Mouse (Mus musculus): ENCODE results near the gene Kif2a. TPM values are rescaled to one million over a fixed set of nuclear protein-coding genes. Genes with fewer than 3 reads are reported as not detected.

Kif2a gene
- polyA plus RNA-seq, 1 experiment, result 26.9 TPM

- no peak for TF ChIP-seq GATA1 (IDR thresholded peaks at IDR 0.05; ENCODE audit: low read length)
Observed at GRCm38 (mm10) chr13:107034028-107034920, 12.3 kb upstream of the Kif2a start.

DNA sequence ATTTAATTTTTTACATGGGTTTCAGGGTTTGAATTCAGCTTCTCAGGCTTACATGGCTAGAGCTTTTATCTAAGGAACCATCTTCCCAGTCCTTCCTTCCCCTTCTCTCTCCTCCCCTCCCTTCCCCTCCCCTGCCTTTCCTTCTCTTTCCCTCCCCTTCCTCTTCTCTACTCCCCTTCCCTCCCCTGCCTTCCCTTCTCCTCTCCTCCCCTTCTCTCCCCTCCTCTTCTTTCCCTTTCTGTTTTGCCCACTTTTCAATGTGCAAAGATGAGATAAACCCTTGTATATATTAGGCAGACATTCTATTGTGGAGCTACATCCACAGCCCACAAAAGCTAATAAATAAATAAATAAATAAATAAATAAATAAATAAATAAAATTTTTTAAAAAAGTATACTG, 9.3 kb upstream of the Kif2a start:
- TF ChIP-seq GATA1 (IDR thresholded peaks at IDR 0.05; ENCODE audit: low read length), result no peak

GRCm38 (mm10) chr13:107027218-107027617, 5.3 kb upstream of the Kif2a start:
- TF ChIP-seq GATA1 (IDR thresholded peaks at IDR 0.05; ENCODE audit: low read length), result no peak

DNA sequence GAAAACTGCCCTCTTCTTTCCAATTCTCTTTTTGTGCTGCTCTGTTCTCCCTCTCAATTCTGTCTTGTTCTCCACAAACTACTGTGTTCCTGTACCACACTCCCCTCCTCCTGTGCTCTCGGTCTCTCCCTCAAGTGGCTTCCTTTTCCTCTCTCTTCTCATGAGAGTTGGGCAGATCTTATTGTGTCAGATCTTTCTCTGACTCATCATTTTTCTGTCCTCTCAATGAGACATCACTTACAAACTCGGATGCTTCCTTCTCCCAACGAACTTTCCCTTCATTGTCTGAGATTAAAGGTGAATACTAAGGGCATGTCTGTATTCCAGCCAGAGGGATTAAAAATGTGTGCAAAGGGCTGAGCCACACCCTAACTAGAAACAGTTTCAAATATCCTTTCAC, 3.7 kb upstream of the Kif2a start:
- TF ChIP-seq GATA1 (IDR thresholded peaks at IDR 0.05; ENCODE audit: low read length), result no peak

DNA sequence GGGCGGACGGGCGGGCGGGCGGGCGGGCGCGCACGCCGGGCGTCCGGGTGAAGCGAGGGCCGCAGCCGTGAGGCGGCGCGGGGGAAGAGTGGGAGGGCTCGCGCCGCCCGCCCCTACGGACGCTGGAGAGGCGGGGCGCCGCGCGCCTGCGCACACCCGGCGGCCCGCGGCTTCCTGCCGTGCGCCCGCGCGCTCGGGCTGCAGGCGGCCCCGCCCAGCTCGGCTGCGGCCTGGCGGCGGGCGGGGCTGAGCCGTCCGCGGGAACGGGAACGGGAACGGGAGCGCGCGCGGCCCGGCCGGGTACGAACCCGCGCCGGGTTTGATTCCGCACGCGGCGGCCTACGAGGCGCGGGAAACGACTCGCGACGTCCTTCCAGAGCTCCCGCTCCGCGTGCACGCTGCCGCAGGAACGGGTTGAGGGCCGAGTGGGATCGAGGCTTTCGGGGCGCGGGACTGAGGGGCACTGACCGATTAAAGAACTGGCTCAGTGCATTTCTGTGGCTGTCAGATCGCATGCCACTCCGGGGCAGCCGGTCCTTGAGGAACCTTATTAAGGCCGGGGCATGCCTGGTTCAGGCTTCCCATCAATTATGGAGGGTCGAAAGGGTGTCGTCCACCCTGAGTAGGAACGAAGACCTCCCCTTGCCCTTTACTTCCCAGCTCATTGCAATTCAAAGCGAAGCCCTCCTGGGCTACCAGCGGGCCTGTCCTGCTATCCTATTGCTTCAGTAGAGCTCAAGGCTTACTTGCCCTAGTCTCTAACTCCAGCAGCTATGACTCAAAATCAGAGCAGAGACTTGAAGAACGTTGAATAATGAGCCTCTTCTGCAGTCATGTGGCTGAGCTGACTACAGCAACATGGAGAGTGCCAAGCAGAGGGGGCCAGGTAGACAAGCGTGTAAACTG, 593 bp upstream of the Kif2a start:
- TF ChIP-seq GATA1 (IDR thresholded peaks at IDR 0.05; ENCODE audit: low read length), result no peak

DNA sequence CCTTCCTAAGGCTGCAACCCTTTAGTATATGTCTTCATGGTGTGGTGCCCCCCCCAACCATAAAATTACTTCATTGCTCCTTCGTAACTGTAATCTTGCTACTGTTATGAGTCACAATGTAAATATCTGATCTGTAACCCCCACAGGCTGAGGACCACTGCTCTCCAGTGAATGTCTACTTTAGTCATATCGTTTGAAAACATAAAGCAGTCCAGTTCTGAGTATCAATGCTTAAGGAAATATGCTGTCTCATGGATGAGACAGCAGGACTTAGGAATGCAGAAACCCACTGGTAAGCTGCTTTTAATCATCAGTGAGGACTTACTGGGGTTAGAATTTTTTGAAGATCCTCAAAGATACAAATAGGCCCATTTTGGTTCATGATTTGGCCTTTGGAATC, 2.5 kb downstream of the Kif2a start:
- TF ChIP-seq GATA1 (IDR thresholded peaks at IDR 0.05; ENCODE audit: low read length), result no peak

DNA sequence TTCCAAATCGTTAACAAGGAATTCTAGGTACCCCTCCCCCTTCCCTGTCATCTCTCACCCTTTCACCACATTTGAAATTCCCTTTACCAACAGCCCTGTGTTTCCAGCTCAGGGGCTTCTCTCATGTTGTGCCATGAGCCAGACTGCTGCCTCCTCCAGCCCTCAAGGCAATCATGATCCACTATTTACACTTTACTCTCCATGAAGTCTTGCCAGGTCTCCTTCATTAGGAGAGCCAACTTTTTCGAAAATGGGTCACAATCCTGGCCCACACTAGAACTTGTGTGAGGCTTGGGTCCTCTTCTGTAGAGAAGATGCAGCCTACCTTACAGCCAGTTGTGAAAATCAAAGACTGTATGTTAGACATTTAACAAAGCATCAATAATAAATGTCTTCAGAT, 8.0 kb downstream of the Kif2a start:
- no peak for TF ChIP-seq GATA1 (IDR thresholded peaks at IDR 0.05; ENCODE audit: low read length)

GRCm38 (mm10) chr13:107011618-107012017, 10.3 kb downstream of the Kif2a start:
- TF ChIP-seq GATA1 (IDR thresholded peaks at IDR 0.05; ENCODE audit: low read length), result no peak

- TF ChIP-seq GATA1 (IDR thresholded peaks at IDR 0.05; ENCODE audit: low read length), result no peak
Observed at GRCm38 (mm10) chr13:107008174-107008573, 13.8 kb downstream of the Kif2a start.

DNA sequence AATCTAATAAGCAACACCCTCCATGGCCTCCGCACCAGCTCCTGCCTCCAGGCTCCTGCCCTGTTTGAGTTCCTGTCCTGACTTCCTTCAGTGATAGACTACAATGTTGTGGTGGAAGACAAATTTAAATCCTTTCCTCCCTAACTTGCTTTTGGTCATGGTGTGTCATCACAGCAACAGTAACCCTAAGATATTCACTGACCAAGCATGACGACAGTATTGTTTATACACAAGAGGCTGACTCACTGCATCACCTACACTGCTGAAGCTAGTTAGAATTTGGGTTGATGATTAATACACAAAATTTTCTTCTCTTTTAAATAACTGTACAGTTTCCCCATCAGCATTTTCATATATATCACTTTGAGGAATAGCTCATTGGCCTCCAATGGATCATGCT, 18.7 kb downstream of the Kif2a start:
- TF ChIP-seq GATA1 (IDR thresholded peaks at IDR 0.05; ENCODE audit: low read length), result no peak

- no peak for TF ChIP-seq GATA1 (IDR thresholded peaks at IDR 0.05; ENCODE audit: low read length)
Observed at GRCm38 (mm10) chr13:106998671-106999070, 23.3 kb downstream of the Kif2a start.

DNA sequence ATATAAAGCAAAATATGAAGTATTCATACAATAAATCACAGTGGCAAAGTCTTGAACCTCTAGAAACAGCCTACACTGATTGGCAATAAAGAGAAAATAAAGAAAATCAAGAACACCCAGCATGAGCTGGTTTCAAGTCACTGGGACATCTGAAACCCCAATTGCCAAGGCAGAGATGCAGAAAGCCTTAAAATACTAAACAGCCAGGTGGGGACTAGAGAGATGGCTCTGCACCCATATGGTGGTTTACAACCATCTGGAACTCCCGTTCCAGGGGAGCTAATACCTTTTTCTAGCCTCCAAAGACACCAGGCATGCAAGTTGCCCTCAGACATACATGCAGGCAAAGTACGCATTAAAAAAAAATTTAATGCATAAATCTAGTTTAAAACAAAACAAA, 23.9 kb downstream of the Kif2a start:
- TF ChIP-seq GATA1 (IDR thresholded peaks at IDR 0.05; ENCODE audit: low read length), result no peak

GRCm38 (mm10) chr13:106996891-106997290, 25.0 kb downstream of the Kif2a start:
- no peak for TF ChIP-seq GATA1 (IDR thresholded peaks at IDR 0.05; ENCODE audit: low read length)

GRCm38 (mm10) chr13:106961496-106961895, 60.4 kb downstream of the Kif2a start:
- no peak for TF ChIP-seq GATA1 (IDR thresholded peaks at IDR 0.05; ENCODE audit: low read length)

GRCm38 (mm10) chr13:106960557-106960956, 61.4 kb downstream of the Kif2a start:
- no peak for TF ChIP-seq GATA1 (IDR thresholded peaks at IDR 0.05; ENCODE audit: low read length)

- no peak for TF ChIP-seq GATA1 (IDR thresholded peaks at IDR 0.05; ENCODE audit: low read length)
Observed at GRCm38 (mm10) chr13:106958286-106958685, 63.6 kb downstream of the Kif2a start.

All from G1E-ER4 (cell line).